Mouse (Mus musculus): ENCODE measurements around the gene Slc48a1. TPM values are rescaled to one million over a fixed set of nuclear protein-coding genes. Genes with fewer than 3 reads are reported as not detected.
A peak's percentile ranks its signal among the peaks of the same experiment; 100 is the strongest.

The Slc48a1 gene
- total RNA-seq, 2 experiments from 2014 or later: 32.6 to 35.4 TPM

GRCm38 (mm10) chr15:97799446-97799845, 21.1 kb downstream of the Slc48a1 start:
- no peak for DNase-seq (ENCODE audit: low spot score in 2 of 2)

GRCm38 (mm10) chr15:97800853-97801252, 22.5 kb downstream of the Slc48a1 start:
- no peak for DNase-seq (ENCODE audit: low spot score in 2 of 2)

GRCm38 (mm10) chr15:97801811-97802210, 23.5 kb downstream of the Slc48a1 start:
- DNase-seq (ENCODE audit: low spot score in 2 of 2): no peak

GRCm38 (mm10) chr15:97802575-97802974, 24.3 kb downstream of the Slc48a1 start:
- no peak for DNase-seq (ENCODE audit: low spot score in 2 of 2)

GRCm38 (mm10) chr15:97807867-97808266, 29.5 kb downstream of the Slc48a1 start:
- DNase-seq (ENCODE audit: low spot score in 2 of 2): no peak

- no peak for DNase-seq (ENCODE audit: low spot score in 2 of 2)
Observed at GRCm38 (mm10) chr15:97808532-97808931, 30.2 kb downstream of the Slc48a1 start.

- no peak for DNase-seq (ENCODE audit: low spot score in 2 of 2)
Observed at GRCm38 (mm10) chr15:97809206-97809605, 30.9 kb downstream of the Slc48a1 start.

GRCm38 (mm10) chr15:97809942-97810341, 31.6 kb downstream of the Slc48a1 start:
- DNase-seq (ENCODE audit: low spot score in 2 of 2): no peak

- DNase-seq (ENCODE audit: low spot score in 2 of 2): no peak
Observed at GRCm38 (mm10) chr15:97810399-97810798, 32.1 kb downstream of the Slc48a1 start.

- DNase-seq (ENCODE audit: low spot score in 2 of 2): no peak
Observed at GRCm38 (mm10) chr15:97811307-97811706, 33.0 kb downstream of the Slc48a1 start.

- DNase-seq (ENCODE audit: low spot score in 2 of 2): peak in 1 of 2 experiments; percentile 79
Observed at GRCm38 (mm10) chr15:97812126-97812525, 33.8 kb downstream of the Slc48a1 start.

- no peak for DNase-seq (ENCODE audit: low spot score in 2 of 2)
Observed at GRCm38 (mm10) chr15:97812875-97813274, 34.6 kb downstream of the Slc48a1 start.

GRCm38 (mm10) chr15:97813452-97814204, 35.3 kb downstream of the Slc48a1 start:
- no peak for DNase-seq (ENCODE audit: low spot score in 2 of 2)

- DNase-seq (ENCODE audit: low spot score in 2 of 2): no peak
Observed at GRCm38 (mm10) chr15:97814703-97815102, 36.4 kb downstream of the Slc48a1 start.

- no peak for DNase-seq (ENCODE audit: low spot score in 2 of 2)
Observed at GRCm38 (mm10) chr15:97815254-97815653, 36.9 kb downstream of the Slc48a1 start.

GRCm38 (mm10) chr15:97816199-97816994, 38.1 kb downstream of the Slc48a1 start:
- DNase-seq (ENCODE audit: low spot score in 2 of 2): no peak

- DNase-seq (ENCODE audit: low spot score in 2 of 2): no peak
Observed at GRCm38 (mm10) chr15:97819937-97820336, 41.6 kb downstream of the Slc48a1 start.

- no peak for DNase-seq (ENCODE audit: low spot score in 2 of 2)
Observed at GRCm38 (mm10) chr15:97821321-97821982, 43.1 kb downstream of the Slc48a1 start.

- no peak for DNase-seq (ENCODE audit: low spot score in 2 of 2)
Observed at GRCm38 (mm10) chr15:97821983-97822363, 43.7 kb downstream of the Slc48a1 start.

- DNase-seq (ENCODE audit: low spot score in 2 of 2): no peak
Observed at GRCm38 (mm10) chr15:97822545-97823228, 44.4 kb downstream of the Slc48a1 start.

GRCm38 (mm10) chr15:97823479-97823878, 45.2 kb downstream of the Slc48a1 start:
- DNase-seq (ENCODE audit: low spot score in 2 of 2): no peak

Data from gastrocnemius, postnatal 4 days (tissue).